Mouse (Mus musculus): ENCODE results near the gene Hmg20a. TPM values are rescaled to one million over a fixed set of nuclear protein-coding genes. Genes with fewer than 3 reads are reported as not detected.

Hmg20a gene
- polyA plus RNA-seq, 1 experiment from 2014 or later, result 60.9 TPM

DNA sequence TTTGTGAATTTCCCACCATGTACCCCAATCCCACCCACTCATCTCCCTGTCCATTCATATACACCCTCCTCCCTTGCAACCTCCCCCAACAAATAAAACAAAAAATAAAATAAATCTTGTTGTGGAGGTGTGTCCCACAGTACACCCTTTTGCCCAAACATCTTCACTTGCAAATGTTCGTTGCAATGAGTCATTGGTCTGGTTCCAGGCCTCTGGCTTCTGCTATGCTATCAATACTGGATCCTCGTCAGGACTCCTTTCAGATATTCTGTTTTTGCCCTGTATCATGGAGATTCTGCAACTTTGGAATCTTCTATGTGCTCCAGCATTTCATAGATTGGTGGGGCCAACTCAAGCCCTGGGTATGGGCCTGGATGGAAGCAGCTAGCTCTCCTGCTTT is 91.9 kb downstream of the Hmg20a start:
- Histone ChIP-seq H3K27ac (ENCODE audit: low read length) (no peak overlapping the region), H3K9ac (replicated peaks; ENCODE audit: low read depth, low read length) (no peak overlapping the region), H3K4me2 (replicated peaks; ENCODE audit: low read depth, low read length) (no peak overlapping the region), H3K9me3 (ENCODE audit: control insufficient read depth, low read depth, low read length) (no peaks in the 10 kb centered on the region), H3K36me3 (ENCODE audit: control insufficient read depth, insufficient read depth, low read length) (no peaks in the 10 kb centered on the region), H3K27me3 (ENCODE audit: control insufficient read depth, insufficient read depth, low read length) (no peaks in the 10 kb centered on the region), H3K4me3 (ENCODE audit: low read depth, low read length) (no peak overlapping the region), H3K4me1 (ENCODE audit: control insufficient read depth, insufficient read depth, low read length) (peaks cover 21% of the 10 kb centered on the region)
- ATAC-seq (ENCODE audit: insufficient number of reproducible peaks, insufficient read depth, low FRiP score, low read depth), result no peak
- 89% methylated on average over 2 of the region's 2 CpGs for WGBS

DNA sequence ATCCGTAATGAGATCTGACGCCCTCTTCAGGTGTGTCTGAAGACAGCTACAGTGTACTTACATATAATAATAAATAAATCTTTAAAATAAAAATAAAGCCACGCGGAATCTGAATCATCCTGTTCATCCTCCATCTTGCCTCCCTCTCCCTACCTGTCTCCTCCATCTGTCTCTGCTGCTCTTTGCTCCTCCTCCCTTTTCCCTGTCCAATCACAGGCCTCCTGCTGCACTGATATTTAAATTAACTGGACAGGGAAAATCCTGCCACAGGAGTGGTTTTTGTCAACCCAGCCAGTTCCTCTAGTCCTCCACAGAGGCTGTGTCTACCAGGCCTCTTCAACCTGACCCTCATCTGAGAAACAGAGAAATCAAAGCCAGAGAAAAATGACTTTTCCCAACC is 94.1 kb downstream of the Hmg20a start:
- 80% methylated on average over 4 of the region's 4 CpGs for WGBS
- no peak for ATAC-seq (ENCODE audit: insufficient number of reproducible peaks, insufficient read depth, low FRiP score, low read depth)
- H3K9ac ChIP-seq (replicated peaks; ENCODE audit: low read depth, low read length), result no peak overlapping the region

DNA sequence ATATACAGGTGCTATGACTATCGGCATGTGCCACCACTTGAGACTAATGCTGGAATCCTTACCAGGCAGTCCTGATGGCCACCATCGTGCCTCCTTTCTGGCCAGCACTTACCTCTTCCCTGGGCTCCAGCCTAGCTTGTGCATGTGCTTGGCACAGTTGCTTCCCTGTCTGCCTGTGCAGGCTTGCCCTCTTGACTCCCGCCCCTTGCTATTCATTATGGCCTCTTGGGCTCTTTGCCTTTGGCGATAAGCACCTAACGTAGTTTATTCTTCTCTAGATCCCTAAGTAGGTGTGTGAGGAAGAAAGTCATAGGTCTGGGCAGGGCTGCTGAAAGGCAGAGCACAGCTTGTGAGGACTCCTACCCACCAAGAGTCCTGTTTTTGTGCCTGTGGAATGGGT is 96.7 kb downstream of the Hmg20a start:
- 77% methylated on average over 5 of the region's 5 CpGs for WGBS
- no peaks in the 10 kb centered on the region for H3K9me3 ChIP-seq (ENCODE audit: control insufficient read depth, low read depth, low read length)

More for the DNA sequence above, 94.1 kb downstream of the Hmg20a start:
- H3K27me3 ChIP-seq (ENCODE audit: control insufficient read depth, insufficient read depth, low read length), result no peaks in the 10 kb centered on the region
- H3K27ac ChIP-seq (ENCODE audit: low read length), result no peak overlapping the region
- no peaks in the 10 kb centered on the region for H3K36me3 ChIP-seq (ENCODE audit: control insufficient read depth, insufficient read depth, low read length)
- H3K4me2 ChIP-seq (replicated peaks; ENCODE audit: low read depth, low read length), result no peak overlapping the region
- no peaks in the 10 kb centered on the region for H3K9me3 ChIP-seq (ENCODE audit: control insufficient read depth, low read depth, low read length)
- H3K4me1 ChIP-seq (ENCODE audit: control insufficient read depth, insufficient read depth, low read length), result peaks cover 18% of the 10 kb centered on the region
- H3K4me3 ChIP-seq (ENCODE audit: low read depth, low read length), result no peak overlapping the region

DNA sequence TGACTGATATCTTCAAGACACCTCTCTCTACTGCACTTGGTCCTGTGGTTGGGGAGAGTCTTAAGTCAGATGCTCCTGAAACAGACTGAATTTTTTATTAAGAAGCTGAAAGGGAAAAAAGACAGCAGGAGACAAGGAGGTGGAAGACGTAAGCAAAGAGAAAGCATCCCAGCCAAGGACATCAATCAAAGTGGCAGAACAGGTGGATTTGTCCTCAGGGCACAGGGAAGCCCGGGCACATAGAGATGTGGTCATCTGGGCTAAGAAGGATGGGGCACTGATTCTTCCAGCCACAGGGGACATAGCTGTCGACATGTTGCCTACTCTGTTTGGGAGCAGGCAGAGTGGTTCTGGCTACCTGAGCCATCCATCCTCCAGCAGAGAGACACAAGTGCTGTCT is 97.8 kb downstream of the Hmg20a start:
- no peak overlapping the region for H3K4me2 ChIP-seq (replicated peaks; ENCODE audit: low read depth, low read length)
- ATAC-seq (ENCODE audit: insufficient number of reproducible peaks, insufficient read depth, low FRiP score, low read depth), result no peak
- 44% methylated on average over 3 of the region's 3 CpGs for WGBS
- H3K27ac ChIP-seq (ENCODE audit: low read length), result no peak overlapping the region
- no peak overlapping the region for H3K4me3 ChIP-seq (ENCODE audit: low read depth, low read length)
- H3K36me3 ChIP-seq (ENCODE audit: control insufficient read depth, insufficient read depth, low read length), result no peaks in the 10 kb centered on the region
- peaks cover 11% of the 10 kb centered on the region; the same call in 1 of the 2 replicates for H3K4me1 ChIP-seq (ENCODE audit: control insufficient read depth, insufficient read depth, low read length)
- no peak overlapping the region for H3K9ac ChIP-seq (replicated peaks; ENCODE audit: low read depth, low read length)
- no peaks in the 10 kb centered on the region for H3K27me3 ChIP-seq (ENCODE audit: control insufficient read depth, insufficient read depth, low read length)
- H3K9me3 ChIP-seq (ENCODE audit: control insufficient read depth, low read depth, low read length), result no peaks in the 10 kb centered on the region

More for the DNA sequence above, 96.7 kb downstream of the Hmg20a start:
- H3K9ac ChIP-seq (replicated peaks; ENCODE audit: low read depth, low read length), result no peak overlapping the region
- no peak overlapping the region for H3K4me3 ChIP-seq (ENCODE audit: low read depth, low read length)
- H3K27ac ChIP-seq (ENCODE audit: low read length), result no peak overlapping the region
- H3K36me3 ChIP-seq (ENCODE audit: control insufficient read depth, insufficient read depth, low read length), result no peaks in the 10 kb centered on the region
- H3K27me3 ChIP-seq (ENCODE audit: control insufficient read depth, insufficient read depth, low read length), result no peaks in the 10 kb centered on the region
- no peak overlapping the region for H3K4me2 ChIP-seq (replicated peaks; ENCODE audit: low read depth, low read length)
- H3K4me1 ChIP-seq (ENCODE audit: control insufficient read depth, insufficient read depth, low read length), result peaks cover 11% of the 10 kb centered on the region; the same call in 1 of the 2 replicates
- no peak for ATAC-seq (ENCODE audit: insufficient number of reproducible peaks, insufficient read depth, low FRiP score, low read depth)

DNA sequence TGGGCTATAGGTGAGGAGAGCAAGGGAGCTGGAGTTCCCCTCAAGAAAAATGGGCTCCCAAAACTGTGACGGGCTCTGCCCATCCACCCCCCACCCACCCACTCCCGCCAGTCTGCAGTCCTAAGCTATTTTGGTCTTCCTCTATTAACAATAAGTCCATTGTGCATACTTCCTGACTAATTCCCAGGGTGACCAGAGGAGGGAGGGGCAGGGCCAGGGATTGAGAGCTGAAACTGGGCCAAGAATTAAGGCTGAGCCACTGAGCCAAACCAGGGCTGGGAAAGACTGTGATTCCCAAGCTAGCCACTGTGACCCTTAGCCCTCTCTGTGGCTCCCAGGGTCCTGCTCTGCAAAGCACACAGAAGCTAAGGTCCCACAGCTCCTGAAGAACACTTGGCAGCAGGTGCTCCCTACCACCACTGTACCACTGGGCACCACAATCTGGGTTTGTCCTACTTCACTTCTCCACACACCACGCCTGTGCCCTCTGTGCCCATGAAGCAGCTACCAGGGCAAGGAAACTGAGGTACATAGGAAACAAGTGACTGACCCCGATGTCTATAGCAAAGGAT is 98.4 kb downstream of the Hmg20a start:
- 75% methylated on average over 4 of the region's 4 CpGs for WGBS
- no peak overlapping the region for H3K9ac ChIP-seq (replicated peaks; ENCODE audit: low read depth, low read length)
- no peaks in the 10 kb centered on the region for H3K36me3 ChIP-seq (ENCODE audit: control insufficient read depth, insufficient read depth, low read length)
- peak; percentile 73; the same call in 1 of the 2 replicates for ATAC-seq (ENCODE audit: insufficient number of reproducible peaks, insufficient read depth, low FRiP score, low read depth)
- no peak overlapping the region for H3K4me3 ChIP-seq (ENCODE audit: low read depth, low read length)
- peaks cover 11% of the 10 kb centered on the region; the same call in 1 of the 2 replicates for H3K4me1 ChIP-seq (ENCODE audit: control insufficient read depth, insufficient read depth, low read length)
- no peak overlapping the region for H3K4me2 ChIP-seq (replicated peaks; ENCODE audit: low read depth, low read length)
- no peaks in the 10 kb centered on the region for H3K27me3 ChIP-seq (ENCODE audit: control insufficient read depth, insufficient read depth, low read length)
- H3K9me3 ChIP-seq (ENCODE audit: control insufficient read depth, low read depth, low read length), result no peaks in the 10 kb centered on the region
- no peak overlapping the region for H3K27ac ChIP-seq (ENCODE audit: low read length)

DNA sequence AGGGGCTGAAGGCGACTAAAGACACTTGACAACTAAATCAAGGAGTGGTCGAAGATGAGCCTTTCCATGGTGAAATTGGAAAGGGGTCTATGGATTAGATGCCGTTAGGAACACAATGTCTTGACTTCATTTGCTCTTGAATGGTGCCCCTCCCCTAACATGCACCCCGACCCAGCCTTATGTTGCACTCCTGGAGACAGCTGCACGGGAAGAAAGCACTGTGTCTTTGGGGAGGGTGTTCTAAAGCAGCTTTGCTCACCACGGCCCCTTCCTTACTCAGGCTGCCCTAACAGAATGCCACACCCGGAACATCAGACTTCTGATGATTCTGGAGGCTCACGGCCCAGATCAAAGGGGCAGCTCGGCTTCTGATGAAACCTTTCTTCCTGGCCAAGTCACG is 103.9 kb downstream of the Hmg20a start:
- Histone ChIP-seq H3K9ac (replicated peaks; ENCODE audit: low read depth, low read length) (no peak overlapping the region), H3K27ac (ENCODE audit: low read length) (no peak overlapping the region), H3K4me2 (replicated peaks; ENCODE audit: low read depth, low read length) (no peak overlapping the region), H3K36me3 (ENCODE audit: control insufficient read depth, insufficient read depth, low read length) (no peaks in the 10 kb centered on the region), H3K4me3 (ENCODE audit: low read depth, low read length) (no peak overlapping the region), H3K4me1 (ENCODE audit: control insufficient read depth, insufficient read depth, low read length) (no peaks in the 10 kb centered on the region), H3K9me3 (ENCODE audit: control insufficient read depth, low read depth, low read length) (no peaks in the 10 kb centered on the region), H3K27me3 (ENCODE audit: control insufficient read depth, insufficient read depth, low read length) (no peaks in the 10 kb centered on the region)
- 56% methylated on average over 10 of the region's 10 CpGs for WGBS
- no peak for ATAC-seq (ENCODE audit: insufficient number of reproducible peaks, insufficient read depth, low FRiP score, low read depth)

DNA sequence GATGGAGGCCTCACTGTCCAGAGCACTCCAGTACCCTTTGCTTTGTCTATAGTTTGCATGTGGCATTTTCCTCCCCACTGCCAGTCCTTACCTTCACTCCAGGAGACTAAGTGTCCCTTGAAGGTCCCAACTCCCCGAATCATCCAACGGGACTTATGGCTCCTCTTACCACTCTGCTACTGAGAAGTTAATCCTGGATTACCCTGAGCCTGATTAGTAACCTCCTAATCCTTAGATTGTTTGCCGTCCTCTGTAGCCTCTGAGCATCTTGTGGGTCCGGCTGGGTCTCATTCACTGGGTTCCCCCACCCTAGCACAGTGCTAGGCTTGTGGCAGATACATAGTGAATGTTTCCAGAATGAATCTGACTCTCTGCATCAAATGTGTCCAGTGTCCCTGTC is 109.5 kb downstream of the Hmg20a start:
- ATAC-seq (ENCODE audit: insufficient number of reproducible peaks, insufficient read depth, low FRiP score, low read depth), result no peak
- Histone ChIP-seq H3K9me3 (ENCODE audit: control insufficient read depth, low read depth, low read length) (no peaks in the 10 kb centered on the region), H3K4me2 (replicated peaks; ENCODE audit: low read depth, low read length) (no peak overlapping the region), H3K4me3 (ENCODE audit: low read depth, low read length) (no peak overlapping the region), H3K27ac (ENCODE audit: low read length) (no peak overlapping the region), H3K9ac (replicated peaks; ENCODE audit: low read depth, low read length) (no peak overlapping the region), H3K27me3 (ENCODE audit: control insufficient read depth, insufficient read depth, low read length) (no peaks in the 10 kb centered on the region), H3K4me1 (ENCODE audit: control insufficient read depth, insufficient read depth, low read length) (no peaks in the 10 kb centered on the region), H3K36me3 (ENCODE audit: control insufficient read depth, insufficient read depth, low read length) (no peaks in the 10 kb centered on the region)
- WGBS, result 78% methylated on average over 4 of the region's 4 CpGs

DNA sequence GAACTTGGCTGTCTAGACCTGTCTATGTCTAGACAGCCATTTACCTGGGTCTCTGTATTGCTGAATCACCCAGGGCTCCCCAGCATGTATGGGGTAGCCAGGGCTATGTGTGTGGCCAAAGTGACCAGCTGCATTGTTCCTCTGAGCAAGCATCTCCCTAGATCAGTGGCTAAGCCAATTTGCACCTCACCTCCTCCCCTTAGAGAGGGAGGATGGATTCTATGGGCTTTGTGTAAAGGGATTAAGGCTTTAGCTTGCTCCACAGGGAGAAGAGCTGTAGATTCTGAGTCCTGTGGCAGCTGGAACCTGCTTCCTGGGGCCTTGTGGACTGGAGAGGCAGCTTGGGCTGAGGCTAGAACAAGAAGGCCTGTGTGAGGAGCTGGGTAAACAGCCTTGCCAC is 113.6 kb downstream of the Hmg20a start:
- no peak overlapping the region for H3K27ac ChIP-seq (ENCODE audit: low read length)
- no peaks in the 10 kb centered on the region for H3K27me3 ChIP-seq (ENCODE audit: control insufficient read depth, insufficient read depth, low read length)
- no peak overlapping the region for H3K9ac ChIP-seq (replicated peaks; ENCODE audit: low read depth, low read length)
- ATAC-seq (ENCODE audit: insufficient number of reproducible peaks, insufficient read depth, low FRiP score, low read depth), result no peak
- H3K4me2 ChIP-seq (replicated peaks; ENCODE audit: low read depth, low read length), result no peak overlapping the region
- H3K4me3 ChIP-seq (ENCODE audit: low read depth, low read length), result no peak overlapping the region
- no peaks in the 10 kb centered on the region for H3K36me3 ChIP-seq (ENCODE audit: control insufficient read depth, insufficient read depth, low read length)
- peaks cover 9% of the 10 kb centered on the region; the same call in 1 of the 2 replicates for H3K4me1 ChIP-seq (ENCODE audit: control insufficient read depth, insufficient read depth, low read length)
- no peaks in the 10 kb centered on the region for H3K9me3 ChIP-seq (ENCODE audit: control insufficient read depth, low read depth, low read length)

DNA sequence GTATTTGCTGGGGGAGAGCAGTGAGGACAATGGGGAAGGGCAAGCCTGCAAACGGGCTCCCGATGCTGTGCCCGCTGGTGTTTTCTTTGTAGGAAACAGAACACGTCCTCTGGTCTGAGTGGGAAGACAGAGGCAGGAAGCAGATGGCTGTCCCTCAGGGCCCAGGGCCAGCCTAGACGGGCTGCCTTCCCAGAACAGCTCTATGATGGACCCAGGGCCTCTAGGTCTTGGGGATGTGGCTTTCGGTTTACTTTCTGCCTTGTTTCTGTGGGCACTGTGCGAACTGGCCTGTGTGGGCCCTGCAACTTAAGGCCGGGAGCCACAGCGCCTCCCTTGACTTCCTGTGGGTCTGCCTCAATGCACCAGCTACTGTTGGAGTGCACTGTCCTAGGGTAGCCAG is 115.5 kb downstream of the Hmg20a start:
- ATAC-seq (ENCODE audit: insufficient number of reproducible peaks, insufficient read depth, low FRiP score, low read depth), result no peak
- no peak overlapping the region for H3K4me3 ChIP-seq (ENCODE audit: low read depth, low read length)
- H3K27ac ChIP-seq (ENCODE audit: low read length), result no peak overlapping the region; the same call in 1 of the 2 replicates
- H3K36me3 ChIP-seq (ENCODE audit: control insufficient read depth, insufficient read depth, low read length), result no peaks in the 10 kb centered on the region
- peaks cover 9% of the 10 kb centered on the region; the same call in 1 of the 2 replicates for H3K4me1 ChIP-seq (ENCODE audit: control insufficient read depth, insufficient read depth, low read length)
- H3K4me2 ChIP-seq (replicated peaks; ENCODE audit: low read depth, low read length), result no peak overlapping the region
- no peak overlapping the region for H3K9ac ChIP-seq (replicated peaks; ENCODE audit: low read depth, low read length)
- H3K9me3 ChIP-seq (ENCODE audit: control insufficient read depth, low read depth, low read length), result no peaks in the 10 kb centered on the region
- H3K27me3 ChIP-seq (ENCODE audit: control insufficient read depth, insufficient read depth, low read length), result no peaks in the 10 kb centered on the region
- WGBS, result 68% methylated on average over 9 of the region's 9 CpGs
